Mouse (Mus musculus): ENCODE measurements around the gene Sec61g. TPM values are rescaled to one million over a fixed set of nuclear protein-coding genes. Genes with fewer than 3 reads are reported as not detected.

Sec61g gene
- polyA plus RNA-seq, 1 experiment = 4.5 TPM

DNA sequence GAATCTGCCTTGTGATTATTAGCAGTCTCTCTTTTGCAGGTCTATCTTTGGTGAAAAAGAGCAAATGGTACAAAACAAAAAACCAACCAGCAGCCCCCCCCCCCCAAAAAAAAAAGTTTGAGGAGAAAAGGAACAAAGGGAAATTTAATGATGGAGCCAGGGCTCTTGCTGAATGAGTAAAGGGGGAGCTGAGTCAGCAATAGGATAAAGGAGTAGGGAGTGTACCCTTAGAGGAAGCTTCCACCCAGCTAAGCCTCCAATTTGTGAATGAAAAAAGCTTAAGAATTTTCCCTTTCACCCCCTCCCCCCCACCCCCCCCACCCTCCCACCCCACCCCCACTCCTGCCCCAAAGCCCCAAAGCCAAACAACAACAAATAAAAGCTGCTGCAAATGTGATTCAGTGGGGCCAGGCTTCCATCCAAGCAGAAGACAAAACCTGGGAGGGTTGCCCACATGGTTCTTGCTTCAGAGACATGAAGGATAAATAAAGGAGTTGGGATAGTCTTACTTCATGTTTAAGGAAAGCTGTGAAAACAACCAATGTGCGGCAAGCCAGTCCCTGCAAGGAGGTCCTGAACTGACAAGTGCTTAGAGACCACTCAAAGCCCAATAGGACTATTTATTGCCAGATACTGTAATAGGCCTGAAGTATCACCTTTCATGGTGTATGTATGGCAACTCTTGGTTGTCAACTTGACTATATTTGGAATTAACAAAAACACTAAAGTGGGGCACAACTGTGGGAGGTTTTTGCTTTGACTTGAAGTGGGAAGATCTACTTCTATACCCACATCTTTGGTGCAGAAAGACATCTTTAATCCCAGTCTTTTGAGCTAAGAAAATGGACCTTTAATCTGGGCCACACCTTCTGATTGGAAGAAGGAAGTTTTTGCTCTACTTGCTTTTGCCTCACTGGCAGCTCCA lies 9.3 kb downstream of the Sec61g start:
- TF ChIP-seq GATA1 (IDR thresholded peaks at IDR 0.05; ENCODE audit: low read length) = no peak

Other genes with a start within 250 kb of the Sec61g start
- not detected in 2 replicates for gene Egfr, start 243.7 kb upstream of the Sec61g start, polyA plus RNA-seq (2012)

Measured in G1E-ER4 (cell line).